Mouse (Mus musculus) cerebellum, postnatal 36 days (tissue): ENCODE measurements around the gene Gnl2.

Source experiments
- DNase-seq, 2 experiments: peaks; one replicate each; pipeline ENCODE4 v3.0.0; 2021 to 2022; ENCODE audit warnings: mixed read lengths in 2 of 2

Gnl2 gene

DNA sequence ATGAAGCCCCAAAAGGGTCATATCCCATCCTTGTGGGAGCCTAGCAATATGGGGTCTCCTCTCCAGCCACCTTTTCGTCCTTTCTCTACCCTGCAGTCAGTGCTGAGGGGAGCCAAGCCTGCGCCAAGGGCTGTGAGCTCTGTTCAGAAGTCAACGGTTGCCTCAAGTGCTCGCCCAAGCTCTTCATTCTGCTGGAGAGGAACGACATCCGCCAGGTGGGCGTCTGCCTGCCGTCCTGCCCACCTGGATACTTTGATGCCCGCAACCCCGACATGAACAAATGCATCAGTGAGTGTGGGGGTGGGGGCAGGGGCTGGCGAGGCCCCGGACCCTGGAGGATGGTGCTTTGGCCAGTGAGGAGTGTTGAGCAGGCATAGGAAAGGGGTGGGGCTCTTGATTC lies 11.5 kb upstream of the Gnl2 start:
- DNase-seq, result no peak

DNA sequence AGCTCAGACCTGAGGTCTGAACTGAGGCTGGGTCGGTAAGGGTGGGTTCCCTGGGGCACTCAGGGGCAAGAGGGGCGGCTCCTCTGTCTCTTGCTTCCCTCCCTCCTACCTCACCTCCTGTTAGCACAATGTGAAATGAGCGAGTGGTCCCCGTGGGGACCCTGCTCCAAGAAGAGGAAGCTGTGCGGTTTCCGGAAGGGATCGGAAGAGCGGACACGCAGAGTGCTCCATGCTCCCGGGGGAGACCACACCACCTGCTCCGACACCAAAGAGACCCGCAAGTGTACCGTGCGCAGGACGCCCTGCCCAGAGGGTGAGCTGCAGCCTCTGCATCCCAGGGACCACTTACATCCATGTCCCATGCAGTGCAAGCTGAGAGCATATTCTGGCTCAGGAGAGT lies 8.9 kb upstream of the Gnl2 start:
- no peak for DNase-seq

DNA sequence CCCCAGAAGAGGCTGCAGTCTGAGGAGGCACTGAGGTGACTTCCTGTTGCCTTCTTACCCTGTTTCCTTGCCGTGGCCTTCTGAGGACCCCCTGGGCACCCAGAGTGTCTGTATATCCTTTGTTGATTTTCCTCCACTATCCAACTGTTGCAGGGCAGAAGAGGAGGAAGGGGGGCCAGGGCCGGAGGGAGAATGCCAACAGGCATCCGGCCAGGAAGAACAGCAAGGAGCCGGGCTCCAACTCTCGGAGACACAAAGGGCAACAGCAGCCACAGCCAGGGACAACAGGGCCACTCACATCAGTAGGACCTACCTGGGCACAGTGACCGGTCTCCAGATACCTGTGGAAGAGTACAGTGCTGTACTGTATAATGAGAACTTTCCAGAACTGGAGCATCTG lies 8.2 kb upstream of the Gnl2 start:
- DNase-seq, result no peak

DNA sequence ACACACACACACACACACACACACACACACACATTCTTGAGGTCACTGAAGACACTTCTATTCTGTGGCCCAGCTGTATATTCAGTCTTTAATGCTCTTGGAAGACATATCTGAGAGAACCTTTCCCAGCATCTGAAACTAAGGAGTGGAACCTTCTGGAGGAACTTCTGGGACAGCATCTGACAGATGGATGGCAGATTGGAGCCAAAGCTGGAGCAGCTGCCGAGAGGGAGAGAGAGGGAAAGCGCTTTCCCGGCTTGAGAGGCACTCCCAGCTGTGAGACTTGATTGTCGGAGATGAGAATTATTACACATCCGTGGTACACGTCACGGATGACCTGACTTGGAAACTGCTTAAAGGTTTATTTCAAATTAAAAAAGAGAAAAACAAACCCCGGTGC lies 7.7 kb upstream of the Gnl2 start:
- DNase-seq, result no peak

DNA sequence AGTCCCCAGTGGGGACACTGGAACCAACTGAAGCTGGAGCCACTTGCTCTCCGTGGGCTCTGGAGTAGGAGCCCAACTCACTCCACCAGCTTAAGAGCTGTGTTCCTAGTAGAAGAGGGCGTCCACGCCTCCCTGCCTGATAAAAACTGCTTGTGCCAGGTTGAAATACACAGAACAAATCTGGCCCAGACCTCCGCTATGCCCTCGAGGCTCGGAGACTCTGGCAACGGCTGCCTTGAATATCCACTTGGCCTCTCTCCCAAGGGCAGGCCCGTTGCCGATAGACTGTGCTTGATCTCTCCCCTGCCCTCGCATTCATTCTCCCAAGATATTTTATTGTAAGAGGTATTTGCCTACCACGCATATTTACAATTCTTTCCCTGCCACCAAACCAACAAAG lies 1.0 kb downstream of the Gnl2 start:
- no peak for DNase-seq

DNA sequence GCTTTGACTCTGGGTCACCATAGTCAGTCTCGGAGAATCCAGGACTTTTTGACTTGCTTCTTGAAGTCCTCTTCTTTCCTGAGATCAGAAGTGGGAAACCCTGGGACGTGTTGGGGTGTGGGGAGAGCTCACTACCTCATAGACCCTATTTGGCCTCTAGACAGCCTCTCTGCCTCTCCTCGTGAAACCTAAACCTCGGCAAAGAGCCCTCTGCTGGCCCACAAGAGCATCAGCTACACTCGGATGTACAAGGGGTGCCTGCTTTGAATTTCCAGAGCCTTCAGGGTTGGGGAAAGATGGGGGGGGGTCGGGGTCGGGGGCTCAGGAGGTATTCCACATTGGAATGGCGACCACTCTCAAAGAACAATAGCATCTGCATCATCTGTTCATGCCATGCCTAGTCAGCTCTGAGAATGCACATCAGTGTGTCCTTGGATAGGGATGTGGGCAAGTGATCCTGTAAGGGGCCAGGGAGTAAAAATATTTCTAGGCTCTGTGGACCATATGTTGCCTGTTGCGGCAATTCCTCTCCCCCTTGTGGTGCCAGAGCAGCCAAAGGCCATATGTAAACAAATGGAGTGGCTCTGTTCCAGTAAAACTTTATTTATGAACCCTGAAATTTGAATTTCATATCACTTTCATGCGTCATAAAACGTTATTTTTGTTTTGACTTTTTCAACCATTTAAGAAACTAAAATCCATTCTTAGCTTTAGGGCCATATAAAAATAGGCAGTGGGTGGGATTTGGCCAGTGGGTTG lies 4.6 kb downstream of the Gnl2 start:
- DNase-seq, result no peak

DNA sequence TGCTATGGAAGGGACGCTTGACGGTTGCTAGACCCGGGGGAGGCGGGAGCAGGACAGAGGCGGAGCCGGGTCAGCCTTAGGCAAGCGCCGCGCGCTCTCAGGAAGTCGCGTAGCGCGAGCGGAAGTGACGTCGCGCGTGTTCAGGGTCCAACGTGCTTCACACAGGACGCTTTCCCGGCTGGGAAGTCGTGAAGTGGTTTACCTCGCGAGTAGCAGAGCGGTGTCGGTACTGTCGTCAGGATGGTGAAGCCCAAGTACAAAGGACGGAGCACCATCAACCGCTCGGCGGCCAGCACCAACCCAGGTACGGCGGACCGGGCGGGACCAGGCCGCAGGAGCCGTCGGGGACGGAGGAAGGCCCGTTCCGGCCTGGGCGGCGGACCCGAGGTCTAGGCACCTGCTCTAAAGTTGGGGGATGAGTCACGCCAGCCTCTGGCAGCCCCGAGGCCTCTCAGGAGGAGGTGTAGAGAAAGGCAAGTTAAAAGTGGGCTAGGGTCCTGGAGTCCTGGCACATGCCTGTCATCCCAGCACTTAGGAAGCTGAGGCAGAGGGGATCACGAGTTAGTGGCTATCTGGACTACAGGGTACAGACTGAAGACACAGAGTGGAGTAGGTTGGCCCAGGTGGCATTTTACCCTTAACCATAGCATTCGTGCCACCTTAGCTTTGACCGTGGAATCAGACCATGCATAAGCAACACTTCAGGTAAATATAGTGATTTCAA lies 13.7 kb downstream of the Gnl2 start:
- peak; percentile 91 to 93 for DNase-seq

DNA sequence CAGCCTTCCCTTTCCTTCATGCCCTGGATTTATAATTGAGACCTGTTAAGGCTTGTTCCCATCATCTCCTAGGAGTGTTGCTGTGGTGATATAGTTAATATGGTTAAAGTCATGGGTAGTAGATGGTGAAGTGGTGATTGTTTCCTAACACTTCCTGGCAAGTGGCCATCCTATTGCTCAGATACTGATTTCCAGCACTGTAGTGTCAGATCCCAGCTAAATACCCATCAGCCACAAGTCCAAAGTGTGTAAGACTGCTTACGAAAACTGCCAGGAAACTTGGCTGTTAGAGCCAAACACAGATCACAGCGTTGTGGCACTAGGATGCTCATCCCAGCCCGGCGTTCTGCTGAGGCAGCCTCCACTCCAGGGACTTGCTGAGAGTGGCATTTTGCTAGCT lies 18.0 kb downstream of the Gnl2 start:
- DNase-seq, result no peak

DNA sequence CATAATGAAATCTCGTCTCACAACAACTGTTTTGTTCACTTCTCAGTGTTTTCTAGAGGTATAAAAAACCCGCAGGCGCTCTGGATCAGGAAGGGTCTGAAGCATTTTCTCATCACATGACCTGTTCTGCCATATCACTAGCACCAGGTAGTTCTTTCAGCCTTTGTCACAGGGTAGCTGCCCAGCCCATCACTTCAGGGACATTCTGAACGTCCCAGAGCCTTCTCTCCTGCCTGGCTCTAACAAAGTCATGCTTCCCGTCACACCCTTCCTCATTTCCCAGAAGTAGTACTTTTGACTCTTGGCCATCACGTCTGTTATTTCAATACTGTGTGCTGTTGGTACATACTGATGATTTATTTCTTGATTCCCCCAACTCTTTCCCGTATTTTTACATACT lies 28.1 kb downstream of the Gnl2 start:
- DNase-seq, result no peak

DNA sequence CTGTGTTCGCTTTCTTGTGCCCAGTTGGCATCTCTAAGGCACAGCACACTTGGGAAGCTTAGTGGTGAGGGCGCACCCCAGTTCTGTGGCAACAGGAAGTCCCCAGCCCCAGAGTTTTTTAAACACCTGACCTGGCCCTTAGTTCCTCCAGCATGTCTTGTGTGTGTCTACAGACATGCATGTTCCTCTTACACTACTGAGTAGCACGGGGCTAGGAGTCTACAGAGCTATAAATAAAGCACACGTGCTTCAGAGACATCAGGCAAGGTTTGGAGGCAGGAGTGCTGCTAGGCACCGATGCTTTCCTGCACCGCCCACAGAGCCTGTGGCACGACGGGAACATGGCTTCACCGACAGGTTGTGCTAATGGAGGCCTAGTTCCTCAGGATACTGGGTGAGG lies 39.0 kb downstream of the Gnl2 start:
- DNase-seq, result no peak

DNA sequence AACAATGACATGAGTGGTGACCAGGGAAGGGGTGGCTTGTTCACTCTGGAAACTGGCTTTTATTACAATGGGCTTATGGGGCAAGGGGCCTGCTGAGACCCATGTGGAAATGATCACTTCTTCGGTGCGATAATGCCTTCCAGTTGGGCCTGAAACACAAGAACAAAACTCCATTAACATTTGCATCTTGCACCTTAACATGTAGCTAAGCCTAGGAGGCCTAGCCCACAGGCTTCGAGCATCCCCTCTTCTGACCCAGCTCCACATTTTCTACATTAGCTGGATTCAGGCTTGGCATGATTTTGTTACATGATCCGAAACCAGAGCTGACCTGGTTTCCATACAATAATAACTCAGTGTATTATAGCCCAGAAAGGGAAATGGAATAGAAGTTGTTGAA lies 40.1 kb downstream of the Gnl2 start:
- DNase-seq, result no peak

DNA sequence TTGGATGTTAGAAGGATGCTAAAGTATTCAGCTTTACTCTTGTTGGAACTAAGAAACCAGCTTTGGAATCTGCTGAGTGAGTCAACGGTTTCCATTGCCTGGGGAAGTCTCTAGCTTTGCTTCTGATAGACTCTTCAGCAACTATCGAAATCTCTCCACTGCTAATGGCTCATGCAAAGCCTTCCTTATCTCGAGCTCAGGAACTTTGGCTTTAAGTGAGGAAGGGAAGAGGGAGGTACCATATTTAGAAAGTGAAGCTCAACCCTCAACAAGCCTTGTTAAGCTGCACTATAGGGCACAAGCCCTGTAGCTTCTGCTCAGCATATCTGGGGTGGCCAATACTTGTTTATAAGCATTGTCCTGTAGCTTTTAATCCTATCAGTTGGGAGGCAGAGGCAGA lies 40.9 kb downstream of the Gnl2 start:
- DNase-seq, result no peak

DNA sequence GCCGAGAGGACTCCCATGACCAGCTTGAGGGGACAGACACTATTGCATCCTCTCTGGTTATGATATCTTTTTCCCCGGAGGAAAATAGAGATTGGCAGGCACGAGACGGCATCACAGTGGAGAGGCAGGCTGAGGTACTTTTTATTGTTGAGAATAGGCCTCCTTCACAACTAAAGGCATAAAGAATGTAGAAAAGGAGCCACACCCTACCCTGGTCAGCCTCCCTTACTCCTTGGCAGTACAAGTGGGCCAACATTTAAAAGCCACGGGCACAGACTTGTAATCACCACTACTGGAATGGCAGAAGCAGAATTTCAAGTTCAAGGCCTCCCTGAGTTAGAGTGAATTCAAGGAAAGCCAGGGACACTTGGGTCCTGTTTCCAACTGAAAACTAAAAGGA lies 41.6 kb downstream of the Gnl2 start:
- DNase-seq, result no peak

DNA sequence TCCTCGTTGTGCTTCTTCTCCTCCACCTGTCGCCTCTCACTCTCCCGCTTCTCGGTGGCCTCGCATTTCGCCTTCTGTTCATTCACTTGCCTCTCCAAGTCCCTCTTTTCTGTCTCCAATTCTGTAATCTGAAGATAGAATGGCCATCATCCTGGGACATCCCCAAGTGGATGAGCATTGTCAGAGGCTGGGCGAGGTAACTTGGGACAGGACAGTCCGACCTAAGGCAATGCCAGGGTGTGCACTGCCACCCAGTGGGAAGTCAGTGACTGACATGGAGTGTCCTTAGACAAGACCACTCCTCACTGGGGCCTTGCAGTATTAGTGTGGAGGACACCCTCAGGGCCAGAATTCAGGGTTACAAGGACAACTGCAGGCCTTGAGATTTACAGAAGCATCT lies 42.6 kb downstream of the Gnl2 start:
- DNase-seq, result peak; percentile 29 to 31

DNA sequence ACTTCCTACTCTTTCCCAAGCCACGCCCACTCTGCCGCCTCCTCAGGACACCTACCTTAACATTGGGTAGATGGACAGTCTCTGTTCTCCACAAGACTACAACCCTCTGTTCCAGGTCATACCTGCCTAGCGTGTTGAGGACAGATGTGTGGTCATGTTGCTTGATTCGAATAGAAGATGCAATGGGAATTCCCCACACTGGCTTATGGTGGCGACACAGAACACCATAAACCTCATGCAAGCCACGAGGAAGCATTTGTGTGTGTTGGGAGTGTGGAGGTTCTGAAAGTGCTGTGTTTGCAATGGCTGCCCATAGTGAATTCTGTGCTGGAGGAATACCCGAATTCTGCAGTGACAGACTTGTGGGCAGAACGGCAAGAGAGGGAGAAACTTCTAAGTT lies 47.4 kb downstream of the Gnl2 start:
- no peak for DNase-seq

DNA sequence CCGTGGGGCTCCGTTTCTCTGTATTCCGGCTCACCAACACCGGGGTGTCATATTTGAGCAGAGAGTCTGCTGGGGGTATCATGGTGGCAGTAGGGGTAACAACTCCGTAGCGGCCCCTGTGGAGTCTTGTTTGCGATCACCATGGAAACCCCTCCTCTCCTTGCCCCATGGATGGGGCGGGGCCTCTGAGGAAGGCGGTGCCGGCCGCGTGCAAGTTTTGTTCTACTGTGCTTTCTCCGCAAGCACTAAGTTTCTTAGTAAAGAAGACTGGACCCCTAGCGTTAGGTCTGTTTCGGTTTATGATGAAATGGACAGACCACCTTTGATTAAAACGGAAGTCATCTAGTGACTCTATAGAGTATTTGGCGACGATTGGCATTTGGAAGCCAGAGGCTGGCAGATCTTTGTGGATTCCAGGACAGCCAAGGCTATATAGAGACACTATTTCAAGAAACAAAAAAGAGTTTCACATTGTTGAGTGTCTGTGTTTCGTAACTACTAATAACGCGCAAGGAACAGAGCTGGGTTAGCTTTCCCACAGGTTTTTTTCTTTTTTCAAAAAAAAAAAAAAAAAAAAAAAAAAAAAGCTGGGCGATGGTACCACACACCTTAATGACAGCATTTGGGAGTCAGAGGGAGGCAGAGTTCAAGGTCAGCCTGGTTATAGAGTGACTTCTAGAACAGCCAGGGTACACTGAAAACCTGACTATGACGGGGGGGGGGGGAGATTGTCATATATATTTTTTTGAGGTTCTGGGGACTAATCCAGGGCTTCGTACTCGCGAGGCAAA lies 49.3 kb downstream of the Gnl2 start, which contains the start of gene Dnali1:
Gene Dnali1, minus strand, starts transcription at position 187 of the 791 bp plus-strand sequence.
- DNase-seq, result peak; percentile 24 to 29

DNA sequence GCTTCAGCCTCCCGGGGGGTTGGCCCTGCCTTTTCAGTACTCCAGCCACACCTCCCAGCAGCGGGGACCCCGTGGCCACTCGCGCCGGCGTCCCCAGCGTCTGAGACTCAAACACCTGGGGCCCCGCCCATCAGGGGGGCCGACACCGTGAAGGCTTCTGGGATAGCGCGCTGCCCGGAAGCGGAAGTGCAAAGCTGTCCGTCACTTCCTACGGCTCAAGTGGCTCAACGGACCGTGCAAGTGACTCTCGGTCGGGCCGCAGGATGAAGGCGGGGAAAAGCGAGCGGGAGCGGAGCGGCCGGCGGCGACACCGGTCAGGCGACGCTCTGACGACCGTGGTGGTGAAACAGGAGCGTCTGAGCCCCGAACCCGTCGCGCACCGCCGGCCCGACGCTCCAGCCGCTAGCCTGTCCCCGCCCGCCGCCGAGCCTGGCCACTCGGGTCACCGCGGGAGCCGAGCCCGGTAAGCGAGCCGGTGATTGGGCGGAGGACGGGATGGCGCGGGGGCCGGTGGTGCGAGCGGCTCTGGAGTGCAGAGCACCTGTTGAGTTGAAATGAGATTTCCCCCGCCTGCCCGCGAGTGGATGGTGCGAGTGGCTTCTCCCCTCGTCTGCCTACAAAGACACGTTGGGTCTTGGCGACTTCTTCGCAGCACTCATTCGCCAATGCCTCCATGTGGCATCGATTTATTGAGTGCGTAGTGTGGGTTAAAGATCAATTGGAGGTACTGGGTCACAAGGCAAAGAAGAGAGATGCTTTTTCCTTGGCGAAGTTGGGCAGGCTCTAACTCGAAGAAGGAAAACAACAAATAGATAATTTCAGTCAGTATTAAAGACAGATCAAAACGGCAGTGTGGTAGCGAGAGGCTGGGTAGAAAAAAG lies 50.3 kb downstream of the Gnl2 start, which contains the start of gene Snip1:
Gene Snip1, plus strand, starts transcription at position 183 of the 881 bp plus-strand sequence.
- DNase-seq, result peak; percentile 96

DNA sequence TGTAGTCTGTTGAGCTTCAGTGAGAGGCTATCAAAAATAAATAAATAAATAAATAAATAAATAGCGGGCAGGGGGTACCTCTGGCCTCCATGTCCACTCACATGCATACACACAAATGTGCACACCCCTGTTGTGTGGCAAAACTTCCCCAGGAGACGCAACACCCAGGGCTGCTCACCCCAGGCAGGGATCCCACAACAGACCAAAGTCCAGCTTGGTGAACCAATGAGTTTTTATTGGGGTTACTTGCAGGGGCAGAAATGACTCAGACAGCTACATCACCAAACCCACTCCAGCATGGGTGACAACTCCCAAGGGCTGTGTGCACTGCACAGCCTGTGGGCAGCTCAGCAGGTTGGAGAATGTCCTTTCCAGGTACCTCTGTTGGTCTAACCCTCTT lies 61.3 kb downstream of the Gnl2 start:
- DNase-seq, result no peak

DNA sequence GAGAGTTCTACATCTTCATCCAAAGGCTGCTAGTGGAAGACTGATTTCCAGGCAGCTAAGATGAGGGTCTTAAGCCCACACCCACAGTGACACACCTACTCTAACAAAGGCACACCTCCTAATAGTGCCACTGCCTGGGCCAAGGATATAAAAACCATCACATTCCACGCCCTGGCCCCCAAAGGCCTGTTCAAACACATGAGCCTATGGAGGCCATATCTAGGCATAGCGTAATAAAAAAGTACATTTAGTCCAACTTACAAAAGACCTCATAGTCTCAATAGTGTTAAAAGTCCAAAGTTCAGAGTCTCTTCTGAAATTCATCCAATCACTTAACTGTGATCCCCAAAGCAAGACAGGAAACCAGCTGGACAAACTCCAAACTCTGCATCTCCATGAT lies 62.3 kb downstream of the Gnl2 start:
- no peak for DNase-seq

DNA sequence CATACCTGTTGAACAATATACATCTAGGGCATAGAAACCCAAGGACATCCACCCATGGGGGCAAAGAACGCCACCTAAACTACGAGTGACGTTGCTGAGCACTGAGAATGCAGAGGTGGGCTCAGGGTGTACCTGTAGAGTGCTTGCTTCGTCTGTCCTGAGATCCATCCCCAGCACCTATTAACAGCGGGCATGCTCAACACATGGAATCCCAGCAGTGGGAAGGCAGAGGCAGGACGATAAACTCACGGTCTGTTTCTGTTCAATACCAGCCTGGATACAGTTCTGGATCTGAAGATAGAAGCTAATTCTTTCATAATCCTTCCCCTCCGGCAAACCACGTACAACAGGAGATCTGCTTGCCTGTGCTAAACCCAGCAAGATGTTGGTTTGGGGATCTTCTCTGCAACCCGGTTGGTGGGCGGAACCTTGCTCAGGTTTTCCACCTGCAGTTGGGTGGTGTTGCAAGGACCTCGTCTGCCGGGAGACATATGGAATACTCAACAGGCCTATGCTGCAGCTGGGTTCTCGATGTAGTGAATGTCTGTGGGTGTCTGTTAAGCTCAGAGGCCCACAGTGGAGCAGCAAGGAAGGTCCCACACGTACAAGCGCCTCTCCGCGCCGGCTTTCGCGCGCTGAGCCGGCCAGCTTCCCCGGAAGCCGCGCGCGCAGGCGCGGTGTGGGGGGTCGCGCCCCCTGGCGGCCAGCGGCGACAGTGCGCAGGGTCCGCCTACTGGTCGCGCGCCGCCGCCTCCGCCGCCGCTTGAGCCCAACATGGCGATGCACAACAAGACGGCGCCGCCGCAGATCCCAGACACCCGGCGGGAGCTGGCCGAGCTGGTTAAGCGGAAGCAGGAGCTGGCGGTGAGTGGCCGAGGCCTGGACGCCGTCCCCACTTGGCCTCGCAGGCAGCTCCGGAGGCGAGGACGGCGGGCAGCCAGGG lies 68.3 kb downstream of the Gnl2 start, which contains the start of gene Meaf6:
Gene Meaf6, plus strand, starts transcription at position 732 of the 943 bp plus-strand sequence.
- peak; percentile 92 to 93 for DNase-seq

DNA sequence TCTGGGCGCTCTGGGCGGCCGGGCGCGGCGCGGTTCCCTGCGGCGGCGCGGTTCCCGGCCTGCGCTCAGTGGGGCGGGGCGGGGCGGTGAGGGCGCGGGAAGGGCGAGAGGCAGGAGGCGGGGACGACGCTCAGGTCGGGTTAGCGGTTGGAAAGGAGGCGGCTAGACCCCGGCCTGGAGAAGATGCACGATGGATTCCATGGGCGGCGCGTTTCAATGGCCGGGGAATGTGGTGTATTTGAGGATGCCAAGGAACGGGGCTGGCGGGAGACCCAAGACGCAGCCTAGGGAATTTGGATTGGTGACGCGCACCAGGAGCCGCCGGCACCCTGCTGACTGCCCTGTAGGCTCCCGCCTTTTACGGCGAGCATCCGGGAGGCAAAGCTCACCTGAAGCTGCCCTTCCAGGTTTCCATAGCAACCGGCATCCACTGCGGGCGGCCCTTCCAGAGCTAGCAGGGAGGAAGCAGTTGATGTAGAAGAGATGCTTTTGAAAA lies 69.0 kb downstream of the Gnl2 start:
- DNase-seq, result peak; percentile 60 to 62
